Mouse (Mus musculus) mature B cell (primary cell): ENCODE measurements around the gene Tdp1.

Experiments
- in situ Hi-C: fragments of 300-500 bp; cut with MboI; formaldehyde crosslinking; loops from 2 replicates; pipeline ENCODE4 v1.14.3; 2019

Gene Tdp1

GRCm38 (mm10) chr12:100000381-100000780 is 116.1 kb downstream of the Tdp1 start:
- in situ Hi-C loops, result no loop called here

GRCm38 (mm10) chr12:100001246-100001645 is 116.9 kb downstream of the Tdp1 start:
- in situ Hi-C loops, result no loop called here

- in situ Hi-C loops, result no loop called here
Observed at GRCm38 (mm10) chr12:100001910-100002309, 117.6 kb downstream of the Tdp1 start.

GRCm38 (mm10) chr12:100002914-100003587 is 118.7 kb downstream of the Tdp1 start:
- in situ Hi-C loops, result no loop called here
